Mouse (Mus musculus) heart, adult 2 months (tissue): ENCODE data around the gene Hist1h3d. TPM values are rescaled to one million over a fixed set of nuclear protein-coding genes. Genes with fewer than 3 reads are reported as not detected.
A peak's percentile ranks its signal among the peaks of the same experiment; 100 is the strongest.

Experiments used
- DNase-seq, 2 experiments: peaks; one replicate each; pipeline ENCODE4 v3.0.0; 2021
- H3K27ac ChIP-seq: fragments of 200-600 bp; 2 replicates; pipeline ENCODE4 v1.8.1; 2022
- H3K27me3 ChIP-seq: fragments of 200-500 bp; 2 replicates; pipeline ENCODE4 v1.6.1; 2012; ENCODE audit warnings: mild to moderate bottlenecking, low read length, inconsistent platforms, mixed read lengths; ENCODE audit not compliant: control insufficient read depth, insufficient read depth
- H3K36me3 ChIP-seq: fragments of 200-500 bp; 2 replicates; pipeline ENCODE4 v1.6.1; 2012; ENCODE audit warnings: low read length, inconsistent platforms; ENCODE audit not compliant: control insufficient read depth, insufficient read depth
- H3K4me1 ChIP-seq: fragments of 200-500 bp; 2 replicates; pipeline ENCODE4 v1.6.1; 2011; ENCODE audit warnings: low read length; ENCODE audit not compliant: control insufficient read depth, insufficient read depth
- H3K4me3 ChIP-seq: fragments of 200-600 bp; 2 replicates; pipeline ENCODE4 v1.8.1; 2022
- H3K79me2 ChIP-seq: fragments of 200-500 bp; replicated peaks from 2 replicates; pipeline ENCODE4 v1.6.1; 2012; ENCODE audit warnings: mild to moderate bottlenecking, inconsistent platforms, low read length, moderate library complexity, mixed read lengths; ENCODE audit not compliant: control insufficient read depth, insufficient read depth
- H3K9ac ChIP-seq: fragments of 200-500 bp; 2 replicates; pipeline ENCODE4 v1.6.1; 2012; ENCODE audit warnings: low read depth, mild to moderate bottlenecking, control low read depth, inconsistent platforms, low read length, mixed read lengths
- CTCF ChIP-seq: fragments of 200-600 bp; IDR thresholded peaks from 2 replicates; pipeline ENCODE4 v1.8.1; 2022; ENCODE audit warnings: antibody characterized with exemption, mild to moderate bottlenecking, moderate library complexity
- EP300 ChIP-seq: fragments of 200-500 bp; IDR thresholded peaks from 2 replicates; pipeline ENCODE4 v1.6.1; 2011; ENCODE audit warnings: low read depth, low read length, control low read depth; ENCODE audit not compliant: insufficient read depth
- POLR2A ChIP-seq: fragments of 200-500 bp; IDR thresholded peaks from 2 replicates; pipeline ENCODE4 v1.6.1; 2011; ENCODE audit warnings: mild to moderate bottlenecking, low read depth, low read length, control low read depth; ENCODE audit not compliant: insufficient read depth
- WGBS: fragments of 180-500 bp; shearing (Covaris S2); methylation state at CpG from one replicate; pipeline ENCODE4 v1.1.7; 2018; 5-methylcytosine and 5-hydroxymethylcytosine counted together
- intact Hi-C: fragments of 180-260 bp; cut with DNase I; formaldehyde crosslinking; loops from one replicate; pipeline ENCODE4 v1.15.1; 2025
- polyA plus RNA-seq: library from polyadenylated mRNA; depleted of rRNA; stranded (reverse); fragments of >200 nt; gene quantifications from 2 replicates; pipeline ENCODE4 v1.2.3, GENCODE M21; 2012
- total RNA-seq, 2 experiments: library from RNA; stranded (reverse); gene quantifications; 2 replicates each; pipeline ENCODE4 v1.2.3; 2021

The Hist1h3d gene
- total and polyA plus RNA-seq, 3 experiments: 1.1 to 2.3 (median 1.5) TPM

DNA sequence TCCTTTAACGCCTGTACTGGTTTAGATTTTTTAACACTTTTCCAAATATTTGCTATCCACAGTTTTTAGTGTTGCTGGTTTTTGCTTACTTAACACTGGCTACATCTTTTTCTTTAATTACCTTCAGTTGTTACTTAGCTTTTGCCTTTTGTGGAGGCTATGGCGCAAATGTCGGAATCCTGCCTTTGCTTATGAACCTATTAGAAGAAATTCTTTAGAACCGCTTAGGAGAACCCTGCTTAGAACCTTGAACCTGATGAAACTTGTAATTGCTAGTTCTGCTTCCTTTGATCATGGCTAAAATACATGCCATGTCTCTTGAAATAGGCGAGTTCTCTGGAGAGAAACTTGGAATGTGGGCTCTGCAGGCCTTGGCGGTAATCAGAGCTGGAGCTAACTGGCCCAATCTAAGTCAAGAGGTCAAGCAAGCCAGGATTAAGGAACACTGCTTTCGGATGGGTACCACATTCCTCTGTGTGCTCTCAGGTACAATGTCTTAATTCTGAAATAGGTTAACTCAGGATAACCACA, 853 bp downstream of the Hist1h3d start:
- no peak for DNase-seq
- H3K27me3 ChIP-seq: no peaks in the 10 kb centered on the region
- intact Hi-C loops: no loop called here
- H3K9ac ChIP-seq: no peak overlapping the region
- TF ChIP-seq EP300: no peak
- TF ChIP-seq CTCF: no peak
- TF ChIP-seq POLR2A: no peak
- 61% methylated on average over 7 of the region's 7 CpGs for WGBS
- H3K79me2 ChIP-seq: no peaks in the 10 kb centered on the region
- H3K36me3 ChIP-seq: peaks cover 6% of the 10 kb centered on the region
- H3K27ac ChIP-seq: no peak overlapping the region
- peak overlapping the region; percentile 33; the same call in 1 of the 2 replicates for H3K4me3 ChIP-seq
- H3K4me1 ChIP-seq: peaks cover 4% of the 10 kb centered on the region

GRCm38 (mm10) chr13:23576906-23577639, 1.5 kb downstream of the Hist1h3d start:
- intact Hi-C loops: no loop called here
- Histone ChIP-seq H3K79me2 (no peaks in the 10 kb centered on the region), H3K27me3 (no peaks in the 10 kb centered on the region), H3K4me3 (no peak overlapping the region), H3K27ac (no peak overlapping the region), H3K36me3 (peaks cover 5% of the 10 kb centered on the region), H3K4me1 (peaks cover 3% of the 10 kb centered on the region), H3K9ac (no peak overlapping the region)
- TF ChIP-seq CTCF: no peak
- 62% methylated on average over 6 of the region's 6 CpGs for WGBS
- DNase-seq: no peak

DNA sequence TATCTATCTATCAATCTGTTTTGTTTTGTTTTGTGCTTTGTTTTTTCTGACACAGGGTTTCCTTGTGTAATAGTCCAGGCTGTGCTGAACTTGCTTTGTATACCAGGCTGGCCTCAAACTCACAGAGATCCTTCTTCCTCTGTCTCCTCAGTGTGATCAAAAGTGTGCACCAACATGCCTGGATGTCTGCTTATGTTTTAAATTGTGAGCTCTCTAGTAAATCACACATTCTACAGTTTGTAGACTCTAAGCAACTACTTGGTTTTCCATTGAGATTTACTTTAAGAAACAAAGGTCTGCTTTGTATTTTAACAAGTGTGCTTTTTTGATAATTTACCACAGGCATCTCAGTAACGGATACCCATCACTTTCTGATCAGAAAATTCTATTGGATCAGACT, 2.3 kb downstream of the Hist1h3d start:
- DNase-seq: no peak
- H3K4me3 ChIP-seq: no peak overlapping the region
- H3K36me3 ChIP-seq: peaks cover 4% of the 10 kb centered on the region; the same call in 1 of the 2 replicates
- intact Hi-C loops: no loop called here
- 96% methylated on average over 1 of the region's 1 CpGs for WGBS
- H3K27ac ChIP-seq: no peak overlapping the region
- H3K9ac ChIP-seq: no peak overlapping the region
- no peaks in the 10 kb centered on the region for H3K27me3 ChIP-seq
- no peaks in the 10 kb centered on the region for H3K79me2 ChIP-seq
- TF ChIP-seq CTCF: no peak
- no peak for TF ChIP-seq EP300
- H3K4me1 ChIP-seq: peaks cover 1% of the 10 kb centered on the region

- peak within 1 kb of the TSS; percentile 24 for H3K27ac ChIP-seq
- peak within 1 kb of the TSS; percentile 71 for H3K9ac ChIP-seq
- H3K36me3 ChIP-seq: peaks cover 4% of the 10 kb centered on the region; the same call in 1 of the 2 replicates
- H3K27me3 ChIP-seq: no peaks in the 10 kb centered on the region
- peak; percentile 97 for TF ChIP-seq EP300
- TF ChIP-seq CTCF: no peak
- TF ChIP-seq POLR2A: peak; percentile 100
- peaks cover 4% of the 10 kb centered on the region for H3K4me1 ChIP-seq
- peak within 1 kb of the TSS; percentile 72 for H3K4me3 ChIP-seq
- H3K79me2 ChIP-seq: no peaks in the 10 kb centered on the region
- peak; percentile 94 to 96 for DNase-seq
- intact Hi-C loops: loop anchor here (5.0 to 10.0 kb wide), 4 partner anchors 161 to 1867 kb away; partner anchors contain the start of genes Hist1h1b, Hist1h2ag, Hist1h2ai and Hist1h2an
- WGBS: under 1% methylated on average over 43 of the region's 43 CpGs
Observed at GRCm38 (mm10) chr13:23581408-23582218, 6.0 kb downstream of the Hist1h3d start, which contains the start of gene Hist1h4d. Gene Hist1h4d, plus strand, starts transcription at chr13:23581598.

GRCm38 (mm10) chr13:23582219-23583056, 6.9 kb downstream of the Hist1h3d start:
- Histone ChIP-seq H3K36me3 (peaks cover 4% of the 10 kb centered on the region; the same call in 1 of the 2 replicates), H3K27ac (peak overlapping the region; percentile 7), H3K4me1 (peaks cover 4% of the 10 kb centered on the region), H3K27me3 (no peaks in the 10 kb centered on the region), H3K4me3 (peak overlapping the region; percentile 72), H3K9ac (peak overlapping the region; percentile 71; the same call in 1 of the 2 replicates), H3K79me2 (no peaks in the 10 kb centered on the region)
- intact Hi-C loops: loop anchor here (5.0 to 10.0 kb wide), 4 partner anchors 160 to 1868 kb away; partner anchors contain the start of genes Hist1h1b, Hist1h2ag, Hist1h2ai and Hist1h2an
- DNase-seq: no peak
- no peak for TF ChIP-seq POLR2A
- TF ChIP-seq EP300: no peak
- no peak for TF ChIP-seq CTCF
- 37% methylated on average over 6 of the region's 6 CpGs for WGBS
